Mouse (Mus musculus) E14TG2a.4 (cell line): ENCODE data around the gene Mkrn1.

Experiments
- H3K27me3 ChIP-seq: 2 replicates; pipeline ENCODE4 v1.6.1; 2014; ENCODE audit warnings: low read length, control low read depth; ENCODE audit not compliant: insufficient read depth
- H3K36me3 ChIP-seq: 2 replicates; pipeline ENCODE4 v1.6.1; 2014; ENCODE audit warnings: low read length, control low read depth; ENCODE audit not compliant: insufficient read depth
- H3K4me1 ChIP-seq: replicated peaks from 2 replicates; pipeline ENCODE4 v1.6.1; 2014; ENCODE audit warnings: low read depth, low read length, control low read depth
- H3K4me3 ChIP-seq: replicated peaks from 2 replicates; pipeline ENCODE4 v1.5.1; 2014; ENCODE audit warnings: mild to moderate bottlenecking, low read length
- H3K9me3 ChIP-seq: 2 replicates; pipeline ENCODE4 v1.6.1; 2014; ENCODE audit warnings: low read length, control low read depth
- CTCF ChIP-seq: conservative IDR thresholded peaks from 2 replicates; pipeline ENCODE4 v1.5.1; 2014; ENCODE audit warnings: low read length
- NANOG ChIP-seq: IDR thresholded peaks from 2 replicates; pipeline ENCODE4 v1.6.1; 2014; ENCODE audit warnings: borderline replicate concordance, low read length, mixed read lengths
- POU5F1 ChIP-seq: IDR thresholded peaks from 2 replicates; pipeline ENCODE4 v1.6.1; 2014; ENCODE audit warnings: low read length, borderline replicate concordance

Gene Mkrn1

DNA sequence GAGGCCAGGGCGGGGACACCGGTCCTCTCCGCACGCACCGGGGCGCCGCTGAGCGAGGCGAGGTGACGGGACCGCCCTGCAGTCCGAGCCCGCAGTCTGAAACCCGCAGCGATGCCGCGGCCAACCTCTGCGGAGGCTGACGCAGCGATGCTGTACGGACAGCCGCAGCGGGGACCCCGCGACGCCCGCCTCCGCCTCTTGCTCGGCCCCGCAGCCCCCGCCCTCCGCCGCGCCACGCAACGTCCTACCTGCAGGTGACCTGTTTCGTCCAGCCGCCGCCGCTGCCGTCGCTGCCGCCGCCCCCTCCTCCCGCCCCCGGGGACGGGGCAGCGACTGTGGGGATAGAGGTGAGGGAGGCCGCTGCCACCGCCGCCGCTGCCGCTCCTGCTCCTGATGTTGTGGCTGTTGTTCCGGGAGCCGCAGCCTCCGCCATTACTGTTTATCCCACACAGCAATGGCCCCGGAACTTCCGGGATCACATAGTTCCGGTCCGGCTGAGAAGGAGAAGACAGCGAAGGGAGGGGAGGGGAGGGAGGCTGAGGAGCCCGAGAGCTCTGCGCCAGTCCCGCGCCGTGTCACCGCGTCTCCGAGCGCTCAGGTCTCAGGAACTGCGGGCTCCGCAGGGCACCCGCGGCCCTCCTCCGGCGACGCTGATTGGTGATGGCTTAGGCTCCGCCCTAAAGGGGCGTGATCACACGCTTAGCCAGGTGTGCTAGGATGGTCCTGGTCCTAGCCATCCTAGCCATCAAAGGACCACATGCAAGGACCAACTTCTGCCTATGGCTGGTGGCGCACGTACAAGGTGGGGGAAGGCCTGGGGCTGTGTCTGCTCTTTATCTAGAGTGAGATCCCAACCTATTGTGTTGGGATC is at the start of gene Mkrn1:
Gene Mkrn1, minus strand, starts transcription at position 612 of the 871 bp plus-strand sequence.
- no peak for TF ChIP-seq POU5F1
- TF ChIP-seq NANOG = no peak
- TF ChIP-seq CTCF = no peak
- no peaks in the 10 kb centered on the region for H3K27me3 ChIP-seq
- peak within 1 kb of the TSS; percentile 98 for H3K4me3 ChIP-seq
- no peaks in the 10 kb centered on the region for H3K9me3 ChIP-seq
- peaks cover 35% of the 10 kb centered on the region for H3K36me3 ChIP-seq
- peaks cover 58% of the 10 kb centered on the region for H3K4me1 ChIP-seq

DNA sequence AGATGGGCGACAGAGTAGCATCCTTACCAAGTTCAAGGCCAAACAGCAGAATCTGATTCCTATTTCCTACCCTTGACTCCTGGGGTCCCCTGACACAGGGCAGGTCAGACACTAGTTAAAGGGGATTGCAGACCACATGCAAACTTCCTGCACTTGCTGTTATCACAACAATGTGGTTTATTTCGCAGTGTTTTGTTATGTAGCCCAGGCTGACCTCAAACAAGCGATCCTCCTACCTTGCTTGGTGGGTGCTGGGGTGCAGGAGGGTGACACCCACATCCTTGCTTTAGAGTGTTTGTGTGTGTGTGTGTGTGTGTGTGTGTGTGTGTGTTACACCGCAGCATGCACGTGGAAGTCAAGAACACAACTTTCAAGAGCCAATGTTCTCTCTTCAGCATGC is 49.2 kb upstream of the Mkrn1 start:
- Histone ChIP-seq H3K27me3 (no peaks in the 10 kb centered on the region), H3K36me3 (peaks cover 18% of the 10 kb centered on the region), H3K4me3 (peak overlapping the region; percentile 72), H3K4me1 (peaks cover 86% of the 10 kb centered on the region), H3K9me3 (no peaks in the 10 kb centered on the region)
- peak; percentile 17; the same call in 1 of the 2 replicates for TF ChIP-seq NANOG
- TF ChIP-seq POU5F1 = no peak
- TF ChIP-seq CTCF = no peak

DNA sequence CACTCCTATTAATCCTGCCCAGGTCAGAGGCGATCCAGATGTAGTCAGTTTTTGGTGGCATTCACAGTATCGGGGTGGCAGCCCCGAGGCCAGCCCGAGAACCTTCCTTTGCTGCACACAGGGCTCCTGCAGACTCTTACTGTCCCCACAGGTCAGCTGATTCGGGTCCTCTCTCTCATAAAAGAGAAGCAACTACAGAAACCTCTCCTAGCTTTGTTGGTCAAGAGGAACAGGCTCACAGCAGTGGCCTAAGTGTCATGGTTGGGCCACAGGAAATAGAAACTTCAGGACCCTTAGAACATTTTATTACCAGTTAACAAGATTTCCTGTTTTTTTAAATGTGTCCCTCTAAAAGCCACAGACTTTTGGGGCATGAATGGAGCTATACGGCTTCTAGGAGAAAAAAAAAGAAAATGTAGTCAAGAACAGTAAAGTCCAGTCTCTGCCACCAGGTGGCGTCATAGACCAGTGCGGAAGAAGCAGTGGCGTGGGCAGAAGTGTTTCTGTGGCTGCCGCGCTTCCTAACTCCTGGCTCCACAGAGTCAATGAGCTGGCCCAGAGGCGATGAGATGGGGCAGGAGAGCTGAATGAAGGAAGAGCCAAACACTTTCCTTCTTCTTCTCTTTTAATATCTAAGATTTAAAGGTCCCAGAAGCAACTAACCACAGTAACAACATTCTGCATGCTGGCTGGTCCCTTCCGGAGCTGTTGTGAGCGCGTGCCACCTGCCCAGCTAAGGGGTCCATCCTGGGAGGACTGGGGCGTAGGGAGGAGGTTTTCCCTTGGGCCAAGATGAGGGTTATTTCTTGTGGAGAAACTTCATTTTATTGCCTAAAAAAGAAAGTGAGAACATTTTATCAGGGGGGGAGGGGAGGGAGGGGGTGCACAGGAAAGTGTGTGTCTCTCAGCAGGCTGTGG is 42.6 kb upstream of the Mkrn1 start:
- H3K9me3 ChIP-seq = peaks cover 19% of the 10 kb centered on the region
- peak; percentile 69 for TF ChIP-seq CTCF
- TF ChIP-seq NANOG = no peak
- no peak for TF ChIP-seq POU5F1
- H3K4me3 ChIP-seq = peak overlapping the region; percentile 49
- no peaks in the 10 kb centered on the region for H3K27me3 ChIP-seq
- H3K4me1 ChIP-seq = peaks cover 38% of the 10 kb centered on the region
- H3K36me3 ChIP-seq = peaks cover 39% of the 10 kb centered on the region

DNA sequence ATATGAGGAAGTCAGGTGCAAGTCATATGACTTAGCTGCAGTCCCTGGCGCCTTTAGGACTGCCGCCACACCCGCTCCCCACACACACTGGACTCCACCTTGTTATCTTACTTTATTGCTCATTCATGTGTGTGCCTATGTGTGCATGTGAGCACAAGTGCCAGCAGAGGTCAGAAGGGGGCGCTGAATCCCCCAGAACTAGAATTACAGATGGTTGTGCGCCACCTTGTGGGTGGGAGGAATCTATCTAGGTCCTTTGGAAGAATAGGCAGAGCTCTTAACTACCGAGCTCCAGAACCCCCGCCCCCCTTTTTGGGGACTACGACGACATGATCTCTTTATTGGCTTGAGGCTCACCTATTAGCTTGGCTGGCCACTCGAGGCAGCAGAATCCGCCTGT is 39.8 kb upstream of the Mkrn1 start:
- Histone ChIP-seq H3K4me1 (peaks cover 36% of the 10 kb centered on the region), H3K27me3 (no peaks in the 10 kb centered on the region), H3K4me3 (no peak overlapping the region), H3K36me3 (peaks cover 34% of the 10 kb centered on the region), H3K9me3 (peaks cover 26% of the 10 kb centered on the region)
- no peak for TF ChIP-seq NANOG
- no peak for TF ChIP-seq POU5F1
- no peak; the same call in 1 of the 2 replicates for TF ChIP-seq CTCF

DNA sequence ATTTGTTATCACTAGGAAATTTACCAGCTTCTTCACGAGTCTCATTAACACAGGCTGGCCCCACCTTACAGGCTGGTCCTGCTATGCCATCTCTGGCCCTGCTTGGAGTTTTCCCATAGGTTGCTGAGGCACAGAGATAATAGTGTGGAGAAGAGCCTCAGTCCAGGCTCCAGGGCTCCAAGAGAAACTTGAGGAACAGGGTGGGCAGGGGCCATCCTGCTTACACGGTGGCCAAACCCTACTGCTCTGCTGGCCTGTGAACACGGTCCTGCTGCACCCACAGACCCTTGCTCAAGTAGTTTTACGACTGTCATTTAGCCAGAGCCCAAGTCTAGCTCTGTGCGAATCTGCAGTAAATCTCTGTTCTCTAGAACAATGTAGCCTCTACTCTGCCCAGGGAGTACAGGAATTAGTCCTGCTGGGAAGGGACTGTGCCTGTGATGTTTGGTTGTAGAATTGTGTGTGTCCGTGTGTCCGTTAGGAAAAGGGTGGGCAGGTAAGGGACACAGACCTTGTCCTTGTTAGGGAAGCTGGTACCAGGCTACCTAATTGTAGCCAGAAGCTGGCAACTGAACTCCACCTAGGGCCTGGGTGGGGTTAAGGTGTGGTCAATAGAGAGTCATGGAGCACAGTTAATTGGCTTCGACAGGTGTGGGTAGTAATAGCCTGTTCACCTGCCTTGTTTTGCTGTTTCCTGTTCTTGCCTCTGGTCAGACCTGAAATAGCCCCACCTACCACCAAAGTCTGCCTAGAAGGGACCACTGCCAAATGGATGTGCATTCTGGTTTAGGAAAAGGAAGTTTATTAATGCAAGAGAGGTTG is 35.3 kb upstream of the Mkrn1 start:
- Histone ChIP-seq H3K27me3 (no peaks in the 10 kb centered on the region), H3K4me3 (peak overlapping the region; percentile 20; the same call in 1 of the 2 replicates), H3K9me3 (peaks cover 14% of the 10 kb centered on the region), H3K36me3 (peaks cover 6% of the 10 kb centered on the region), H3K4me1 (peaks cover 45% of the 10 kb centered on the region)
- TF ChIP-seq CTCF (no peak), NANOG (no peak), POU5F1 (no peak)

DNA sequence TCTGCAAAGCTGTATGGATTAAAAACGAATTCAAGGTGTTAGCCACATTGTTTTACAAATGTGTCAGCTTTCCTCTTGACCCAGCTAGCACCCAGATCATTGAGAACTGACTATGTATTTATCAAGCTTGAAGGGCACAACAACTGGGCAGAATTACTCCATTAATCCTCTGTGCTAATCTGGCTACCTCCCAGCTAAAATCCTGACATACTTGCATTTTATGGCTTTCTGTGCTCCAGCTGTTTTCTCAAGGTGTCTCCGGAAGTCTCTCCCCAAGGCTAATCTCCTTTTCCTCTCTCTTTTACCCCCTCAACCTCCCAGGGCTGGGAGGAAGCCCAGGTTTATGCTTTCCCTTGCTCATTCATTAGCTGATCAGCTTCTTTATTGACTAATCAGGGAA is 34.4 kb upstream of the Mkrn1 start:
- Histone ChIP-seq H3K27me3 (no peaks in the 10 kb centered on the region), H3K36me3 (no peaks in the 10 kb centered on the region), H3K9me3 (peaks cover 7% of the 10 kb centered on the region), H3K4me1 (peaks cover 54% of the 10 kb centered on the region), H3K4me3 (0 out of 2 replicates have a peak overlapping the region, but pooled peaks have one; percentile 2)
- TF ChIP-seq CTCF (no peak), NANOG (no peak), POU5F1 (no peak)

DNA sequence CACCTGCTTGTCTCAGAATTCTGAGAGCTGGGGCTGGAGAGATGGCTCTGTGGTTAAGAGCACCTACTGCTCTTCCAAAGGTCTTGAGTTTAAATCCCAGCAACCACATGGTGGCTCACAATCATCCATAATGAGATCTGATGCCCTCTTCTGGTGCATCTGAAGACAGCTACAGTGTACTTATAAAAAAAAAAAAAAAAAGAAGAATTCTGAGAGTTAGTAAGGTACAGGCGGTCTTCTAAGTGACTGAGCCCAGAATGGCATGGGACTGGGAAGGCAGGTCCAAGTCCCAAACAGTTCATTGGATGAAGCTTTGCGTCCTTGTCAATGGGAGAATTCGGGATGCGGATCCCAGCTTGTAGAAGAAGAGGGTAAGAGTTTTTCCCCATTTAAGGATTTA is 33.3 kb upstream of the Mkrn1 start:
- TF ChIP-seq NANOG (no peak), CTCF (peak; percentile 7; the same call in 1 of the 2 replicates)
- Histone ChIP-seq H3K36me3 (no peaks in the 10 kb centered on the region), H3K9me3 (peaks cover 7% of the 10 kb centered on the region), H3K4me1 (peaks cover 64% of the 10 kb centered on the region), H3K27me3 (no peaks in the 10 kb centered on the region), H3K4me3 (no peak overlapping the region)

DNA sequence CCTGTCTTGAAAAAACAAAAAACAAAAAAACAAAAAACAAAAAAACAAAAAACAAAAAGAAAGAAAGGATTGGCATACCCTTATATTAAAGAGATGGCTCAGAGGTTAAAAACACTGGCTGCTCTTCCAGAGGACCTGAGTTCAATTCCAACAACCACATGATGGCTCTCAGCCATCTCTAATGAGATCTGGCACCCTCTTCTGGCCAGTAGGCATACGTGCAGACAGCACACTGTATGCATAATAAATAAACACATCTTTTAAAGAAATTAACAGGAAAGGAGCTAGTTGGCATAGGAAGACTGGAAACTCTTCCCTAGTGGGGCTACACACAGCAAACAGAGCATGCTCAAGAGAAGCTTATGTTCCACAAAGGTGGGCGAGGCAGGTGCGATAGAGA is 30.8 kb upstream of the Mkrn1 start:
- Histone ChIP-seq H3K4me1 (peaks cover 80% of the 10 kb centered on the region), H3K27me3 (no peaks in the 10 kb centered on the region), H3K4me3 (no peak overlapping the region), H3K36me3 (no peaks in the 10 kb centered on the region), H3K9me3 (no peaks in the 10 kb centered on the region)
- TF ChIP-seq NANOG (no peak), POU5F1 (no peak), CTCF (peak; percentile 60)
